Comparison of ENCODE assay signal across 12 mouse cellular contexts in the genomic region with DNA sequence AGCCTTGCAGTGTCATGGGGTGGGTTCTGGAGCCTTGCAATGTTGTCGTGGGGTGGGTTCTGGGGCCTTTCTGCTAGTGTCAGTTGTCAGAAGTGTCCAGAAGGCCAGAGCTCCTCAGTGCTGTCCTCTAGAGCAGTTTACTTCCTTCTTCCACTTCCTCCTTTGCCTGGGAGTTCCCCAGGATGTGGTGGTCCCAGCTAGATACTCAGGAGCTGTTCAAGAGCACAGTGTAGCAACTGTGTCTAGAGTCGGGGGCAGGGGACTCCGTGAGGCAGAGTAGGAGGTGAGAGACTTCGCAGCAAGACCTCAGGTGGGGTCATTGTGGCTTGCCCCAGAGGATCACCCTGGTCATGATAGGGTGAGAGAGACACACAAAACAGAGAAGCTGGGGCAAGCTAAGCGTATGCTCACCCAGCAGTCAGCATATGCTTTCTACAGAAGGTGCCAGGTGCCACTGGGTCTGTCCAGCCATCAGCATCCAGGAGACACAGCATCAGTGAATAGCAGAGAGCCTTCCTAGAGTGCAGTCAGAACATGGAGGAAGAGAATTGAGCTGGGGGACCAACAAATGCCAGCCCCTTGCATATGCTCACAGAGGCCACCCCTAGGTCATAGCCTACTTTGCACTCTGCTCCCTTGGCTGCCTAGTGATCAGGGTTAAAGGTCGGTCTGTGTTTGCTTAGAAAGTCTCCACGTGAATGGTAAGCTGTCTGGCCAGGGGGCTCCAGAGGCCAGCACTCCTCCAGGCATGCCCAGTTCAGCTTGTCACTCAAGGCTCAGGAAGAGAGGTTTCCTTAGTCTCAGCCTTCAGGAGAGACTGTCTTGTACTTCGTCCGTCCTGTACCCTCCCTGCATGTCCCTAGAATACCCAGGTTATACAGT. TPM values are rescaled to one million over a fixed set of nuclear protein-coding genes. Genes with fewer than 3 reads are reported as not detected.
DNase-seq lines count a peak whose midpoint lies in the region; ATAC-seq and TF ChIP-seq lines count a peak whose summit lies in the region.
"Had no signal": no experiment of that assay in that cellular context is flagged by ENCODE, and none has a peak within 500 bp of the region (broad histone marks: within the 10 kb centered on the region; RNA-seq: fewer than 3 reads in every experiment).

No protein-coding gene starts in this region.

- WGBS in forebrain, embryonic 16.5 days = 76% methylated on average over 9 of the region's 9 CpGs
- 78% methylated on average over 9 of the region's 9 CpGs for WGBS in forebrain, embryonic 11.5 days
- 66% methylated on average over 9 of the region's 9 CpGs for WGBS in midbrain, embryonic 10.5 days
- WGBS in midbrain, postnatal 0 days = 76% methylated on average over 9 of the region's 9 CpGs
- 56% methylated on average over 9 of the region's 9 CpGs for WGBS in intestine, embryonic 16.5 days

- ATAC-seq in forebrain, embryonic 16.5 days = 0 out of 2 replicates have a peak, but pooled peaks have one; percentile 10
- no peak for ATAC-seq in forebrain, embryonic 11.5 days (replicated peaks; ENCODE audit: low FRiP score)
- ATAC-seq in midbrain, postnatal 0 days (ENCODE audit: low FRiP score) = no peak
- peak; percentile 44 for ATAC-seq in intestine, embryonic 16.5 days
- ATAC-seq: CD4-positive, CD25-positive, alpha-beta regulatory T cell, adult 4 months; midbrain, embryonic 15.5 days had no signal

- H3K4me3 ChIP-seq in forebrain, embryonic 16.5 days (replicated peaks; ENCODE audit: low read length) = no peak overlapping the region
- H3K4me3 ChIP-seq in forebrain, embryonic 11.5 days (ENCODE audit: low read depth, low read length) = no peak overlapping the region
- no peak overlapping the region for H3K4me3 ChIP-seq in midbrain, embryonic 10.5 days
- no peak overlapping the region for H3K4me3 ChIP-seq in midbrain, postnatal 0 days (ENCODE audit: low read depth, low read length)
- H3K4me3 ChIP-seq in intestine, embryonic 16.5 days (ENCODE audit: low read length) = no peak overlapping the region
- H3K4me3 ChIP-seq: forebrain, embryonic 12.5 days; midbrain, embryonic 15.5 days had no signal

- H3K4me2 ChIP-seq in forebrain, embryonic 16.5 days (ENCODE audit: low read length) = no peak overlapping the region
- H3K4me2 ChIP-seq in forebrain, embryonic 11.5 days (ENCODE audit: low read depth, low read length, severe bottlenecking) = no peak overlapping the region
- no peak overlapping the region for H3K4me2 ChIP-seq in midbrain, postnatal 0 days (ENCODE audit: low read depth, low read length, poor library complexity, severe bottlenecking)
- no peak overlapping the region for H3K4me2 ChIP-seq in intestine, embryonic 16.5 days (ENCODE audit: low read depth, low read length)
- H3K4me2 ChIP-seq: forebrain, embryonic 12.5 days; midbrain, embryonic 15.5 days had no signal

- H3K9ac ChIP-seq in forebrain, embryonic 16.5 days (replicated peaks; ENCODE audit: low read depth, low read length) = no peak overlapping the region
- H3K9ac ChIP-seq in forebrain, embryonic 11.5 days (ENCODE audit: low read length) = no peak overlapping the region
- H3K9ac ChIP-seq in midbrain, postnatal 0 days (replicated peaks; ENCODE audit: low read length, poor library complexity, severe bottlenecking) = no peak overlapping the region
- H3K9ac ChIP-seq in intestine, embryonic 16.5 days (ENCODE audit: low read depth, low read length) = no peak overlapping the region
- H3K9ac ChIP-seq: forebrain, embryonic 12.5 days; midbrain, embryonic 15.5 days had no signal

- H3K27me3 ChIP-seq in forebrain, embryonic 16.5 days (replicated peaks; ENCODE audit: control insufficient read depth, insufficient read depth, low read length) = no peaks in the 10 kb centered on the region
- H3K27me3 ChIP-seq in forebrain, embryonic 11.5 days (ENCODE audit: control insufficient read depth, insufficient read depth, low read length) = no peaks in the 10 kb centered on the region
- 0 out of 2 replicates have a peak, but pooled peaks cover 11% of the 10 kb centered on the region for H3K27me3 ChIP-seq in midbrain, embryonic 10.5 days (ENCODE audit: low read depth, poor library complexity, severe bottlenecking)
- no peaks in the 10 kb centered on the region for H3K27me3 ChIP-seq in midbrain, postnatal 0 days (ENCODE audit: insufficient read depth, low read length)
- H3K27me3 ChIP-seq in intestine, embryonic 16.5 days (replicated peaks; ENCODE audit: control insufficient read depth, insufficient read depth, low read length) = no peaks in the 10 kb centered on the region
- H3K27me3 ChIP-seq: midbrain, embryonic 15.5 days had no signal

- no peaks in the 10 kb centered on the region for H3K9me3 ChIP-seq in forebrain, embryonic 16.5 days (ENCODE audit: control insufficient read depth, low read length)
- no peaks in the 10 kb centered on the region for H3K9me3 ChIP-seq in forebrain, embryonic 11.5 days (ENCODE audit: control insufficient read depth, low read length)
- no peaks in the 10 kb centered on the region for H3K9me3 ChIP-seq in midbrain, embryonic 10.5 days (replicated peaks)
- H3K9me3 ChIP-seq in midbrain, postnatal 0 days (ENCODE audit: low read length) = no peaks in the 10 kb centered on the region
- no peaks in the 10 kb centered on the region for H3K9me3 ChIP-seq in intestine, embryonic 16.5 days (ENCODE audit: control insufficient read depth, low read length)
- H3K9me3 ChIP-seq: forebrain, embryonic 12.5 days; midbrain, embryonic 15.5 days had no signal

- no peak overlapping the region for H3K27ac ChIP-seq in forebrain, embryonic 16.5 days (ENCODE audit: low read length)
- H3K27ac ChIP-seq in forebrain, embryonic 11.5 days (ENCODE audit: low read depth, low read length) = no peak overlapping the region
- no peak overlapping the region for H3K27ac ChIP-seq in midbrain, embryonic 10.5 days (replicated peaks)
- H3K27ac ChIP-seq in midbrain, postnatal 0 days (ENCODE audit: low read depth, low read length) = no peak overlapping the region
- H3K27ac ChIP-seq in intestine, embryonic 16.5 days (ENCODE audit: low read length) = 0 out of 2 replicates have a peak overlapping the region, but pooled peaks have one; percentile 15
- H3K27ac ChIP-seq: forebrain, embryonic 12.5 days; midbrain, embryonic 15.5 days had no signal

- no peak for TF ChIP-seq CTCF in midbrain, postnatal 0 days (IDR thresholded peaks at IDR 0.05)

- no peaks in the 10 kb centered on the region for H3K36me3 ChIP-seq in forebrain, embryonic 16.5 days (ENCODE audit: control insufficient read depth, insufficient read depth)
- H3K36me3 ChIP-seq in forebrain, embryonic 11.5 days (ENCODE audit: control insufficient read depth, insufficient read depth, low read length) = no peaks in the 10 kb centered on the region
- H3K36me3 ChIP-seq in midbrain, embryonic 10.5 days = 0 out of 2 replicates have a peak, but pooled peaks cover 4% of the 10 kb centered on the region
- no peaks in the 10 kb centered on the region for H3K36me3 ChIP-seq in midbrain, postnatal 0 days (ENCODE audit: insufficient read depth, low read length)
- H3K36me3 ChIP-seq in intestine, embryonic 16.5 days (ENCODE audit: control insufficient read depth, insufficient read depth, low read length) = no peaks in the 10 kb centered on the region
- H3K36me3 ChIP-seq: forebrain, embryonic 12.5 days; midbrain, embryonic 15.5 days had no signal

- no peak for DNase-seq in forebrain, embryonic 11.5 days (ENCODE audit: low spot score)
- DNase-seq in midbrain, embryonic 10.5 days (ENCODE audit: low spot score) = peak; percentile 19
- no peak for DNase-seq in midbrain, postnatal 0 days (ENCODE audit: low spot score)
- DNase-seq in yolk sac, embryonic 10.5 days (ENCODE audit: low spot score) = peak; percentile 87
- no peak for DNase-seq in testis, postnatal 10 days (ENCODE audit: low spot score)
- DNase-seq in right cerebral cortex, postnatal 36 days (ENCODE audit: low spot score in 2 of 2) = no peak
- DNase-seq: thymus, adult 2 months had no signal

- H3K4me1 ChIP-seq in forebrain, embryonic 16.5 days (replicated peaks; ENCODE audit: control insufficient read depth, insufficient read depth, low read length) = peaks cover 21% of the 10 kb centered on the region
- H3K4me1 ChIP-seq in forebrain, embryonic 11.5 days (replicated peaks; ENCODE audit: control insufficient read depth, insufficient read depth, low read length) = no peaks in the 10 kb centered on the region
- peaks cover 24% of the 10 kb centered on the region for H3K4me1 ChIP-seq in midbrain, embryonic 10.5 days
- no peaks in the 10 kb centered on the region for H3K4me1 ChIP-seq in midbrain, postnatal 0 days (ENCODE audit: insufficient read depth, low read length)
- H3K4me1 ChIP-seq in intestine, embryonic 16.5 days (ENCODE audit: control insufficient read depth, insufficient read depth, low read length) = peaks cover 28% of the 10 kb centered on the region

RNA-seq across cellular contexts. Expression of a gene that starts 49.0 kb away (rescaled TPM):
- polyA plus RNA-seq in forebrain, embryonic 16.5 days (2015; fragmentation: Nextera tagmentation; extraction: Ambion mirVana) = 16.4 and 16.9 TPM in 2 replicates
- 24.6 and 28.2 TPM in 2 replicates for polyA plus RNA-seq in forebrain, embryonic 11.5 days (2014; fragmentation: Nextera tagmentation; extraction: Ambion mirVana)
- 32.0 and 34.2 TPM in 2 replicates for polyA plus RNA-seq in midbrain, embryonic 10.5 days (2016; fragmentation: Nextera tagmentation; extraction: Ambion mirVana)
- total RNA-seq in midbrain, postnatal 0 days (2014; rRNA removed) = 34.5 and 34.7 TPM in 2 replicates
- 17.5 and 17.9 TPM in 2 replicates for polyA plus RNA-seq in midbrain, postnatal 0 days (2015; fragmentation: Nextera tagmentation; extraction: Ambion mirVana)
- 21.6 and 23.5 TPM in 2 replicates for polyA plus RNA-seq in intestine, embryonic 16.5 days (2015; fragmentation: Nextera tagmentation; extraction: Ambion mirVana)

Comparison
In these comparisons a context has a peak if more than half of its experiments do, and no peak if none do; other contexts are left out.
1. ATAC-seq: peak in forebrain, embryonic 16.5 days (single experiment) and intestine, embryonic 16.5 days (single experiment); none in forebrain, embryonic 11.5 days (single experiment) and midbrain, postnatal 0 days (single experiment).
2. DNase-seq: peak in midbrain, embryonic 10.5 days (single experiment) and yolk sac, embryonic 10.5 days (single experiment); none in forebrain, embryonic 11.5 days (single experiment), midbrain, postnatal 0 days (single experiment), testis, postnatal 10 days (single experiment) and right cerebral cortex, postnatal 36 days (0 of 2).